Mouse (Mus musculus) layer of hippocampus, adult 18-20 months (tissue): ENCODE results near the gene Mt3. TPM values are rescaled to one million over a fixed set of nuclear protein-coding genes. Genes with fewer than 3 reads are reported as not detected.
A peak's percentile ranks its signal among the peaks of the same experiment; 100 is the strongest.
"Not testable (repeated sequence)": the region's sequence is repeated elsewhere in the genome, so short reads cannot be mapped to it uniquely, and the experiment has no call there.

Experiments
- DNase-seq, 2 experiments: peaks; one replicate each; pipeline ENCODE4 v3.0.0; 2022; ENCODE audit warnings: low spot score in 2 of 2
- long read RNA-seq: library from polyadenylated mRNA; stranded (forward); transcript quantifications from one replicate; pipeline ENCODE4 v2.0.0, GENCODE M21; 2021
- total RNA-seq, 2 experiments: library from RNA; stranded (reverse); gene quantifications; 2 replicates each; pipeline ENCODE4 v1.2.3; 2021

The Mt3 gene
- total RNA-seq: 1,000 to 10,000 TPM; 1,203 to 1,275 TPM
- long read RNA-seq, transcript Mt3-201 (3 exons, 536 nt): major isoform, 126 of 136 reads
- long read RNA-seq, partial matches to known transcripts: 1 of 136 reads
- long read RNA-seq, other reads (novel, unspliced or antisense): 6 of 136 reads

- DNase-seq: peak; percentile 80 to 93
Observed at GRCm38 (mm10) chr8:94152513-94153300, at the start of gene Mt3. Gene Mt3 (plus strand): TSS chr8:94152607.

DNA sequence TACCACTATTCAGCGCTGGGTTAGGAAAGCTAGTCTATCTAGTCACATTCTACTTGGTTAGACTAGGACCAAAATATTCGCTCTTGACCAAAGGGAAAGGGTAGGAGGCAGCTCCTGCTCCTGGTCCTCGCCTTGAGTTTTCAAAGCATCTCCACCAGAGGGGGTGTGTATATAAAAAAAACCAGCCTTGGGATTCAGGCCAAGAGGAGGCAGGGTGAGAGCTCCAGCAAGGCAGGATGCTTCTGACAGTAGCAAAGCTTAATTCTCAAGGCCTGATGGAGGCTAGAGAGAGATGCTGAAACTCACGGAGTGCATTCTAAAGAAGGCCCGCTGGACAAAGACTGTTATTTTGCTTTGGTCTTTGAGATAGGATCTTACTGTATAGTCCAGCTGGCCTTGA is 48.3 kb upstream of the Mt3 start:
- peak in 1 of 2 experiments; percentile 59 for DNase-seq

DNA sequence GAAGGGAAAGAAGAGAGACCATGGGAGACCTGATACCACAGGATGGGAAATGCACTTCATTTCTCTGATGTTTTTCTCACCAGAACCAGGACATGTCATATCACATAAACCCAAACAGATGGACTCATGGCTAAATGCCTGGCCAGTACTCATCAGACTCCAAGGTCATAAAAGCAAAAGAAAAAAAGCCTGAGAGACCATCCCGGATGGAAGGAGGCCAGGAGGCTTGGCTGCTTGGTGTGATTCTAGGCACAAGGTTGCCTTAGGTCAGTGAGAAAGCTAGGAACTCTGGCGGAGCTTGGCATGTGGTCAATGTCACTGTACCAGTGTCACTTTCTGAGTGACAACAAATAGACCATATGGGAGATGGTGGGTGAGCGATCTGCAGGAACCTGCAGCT is 44.5 kb upstream of the Mt3 start:
- no peak for DNase-seq

- no peak for DNase-seq
Observed at GRCm38 (mm10) chr8:94109396-94109795, 43.0 kb upstream of the Mt3 start.

DNA sequence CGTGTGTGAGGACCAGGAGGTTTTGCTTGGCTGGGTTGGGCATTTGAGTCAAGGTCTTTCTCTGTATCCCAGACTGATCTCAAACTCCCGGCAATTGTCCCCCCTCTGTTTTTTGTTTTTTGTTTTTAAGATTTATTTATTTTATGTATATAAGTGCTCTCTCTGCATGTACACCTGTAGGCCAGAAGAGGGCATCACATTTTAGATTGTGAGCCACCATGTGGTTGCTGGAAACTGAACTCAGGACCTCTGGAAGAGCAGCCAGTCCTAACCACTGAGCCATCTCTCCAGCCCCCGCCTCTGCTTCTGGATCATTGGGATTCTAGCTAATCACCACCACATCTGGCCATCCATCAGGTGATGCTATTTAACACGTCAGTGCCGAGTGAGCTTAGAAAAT is 42.6 kb upstream of the Mt3 start:
- no peak for DNase-seq

- peak in 1 of 2 experiments; percentile 32 for DNase-seq
Observed at GRCm38 (mm10) chr8:94110526-94111177, 41.8 kb upstream of the Mt3 start.

GRCm38 (mm10) chr8:94113435-94113834 is 39.0 kb upstream of the Mt3 start:
- DNase-seq: no peak

GRCm38 (mm10) chr8:94113972-94114371 is 38.4 kb upstream of the Mt3 start:
- no peak for DNase-seq

GRCm38 (mm10) chr8:94118776-94119430 is 33.5 kb upstream of the Mt3 start:
- peak; percentile 51 to 80 for DNase-seq

DNA sequence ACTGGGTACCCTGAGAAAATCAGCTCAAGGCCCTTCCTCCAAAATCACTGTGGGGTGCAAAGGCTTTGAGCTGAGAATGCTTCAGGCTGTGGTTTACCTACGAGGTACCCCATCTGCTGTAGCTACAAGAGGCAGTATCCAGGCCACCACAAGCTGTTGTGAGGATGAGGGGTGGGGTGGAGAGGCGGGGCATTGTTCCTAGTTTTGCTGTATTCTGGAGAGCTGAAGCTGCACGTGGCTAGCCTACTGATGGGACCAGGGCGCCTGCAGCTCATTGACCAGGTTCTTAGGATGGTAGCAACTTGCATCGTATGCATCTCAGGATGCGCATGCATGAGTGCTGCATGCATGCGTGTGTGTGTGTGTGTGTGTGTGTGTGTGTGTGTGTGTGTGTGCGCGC is 30.8 kb upstream of the Mt3 start:
- DNase-seq: peak in 1 of 2 experiments; percentile 32

DNA sequence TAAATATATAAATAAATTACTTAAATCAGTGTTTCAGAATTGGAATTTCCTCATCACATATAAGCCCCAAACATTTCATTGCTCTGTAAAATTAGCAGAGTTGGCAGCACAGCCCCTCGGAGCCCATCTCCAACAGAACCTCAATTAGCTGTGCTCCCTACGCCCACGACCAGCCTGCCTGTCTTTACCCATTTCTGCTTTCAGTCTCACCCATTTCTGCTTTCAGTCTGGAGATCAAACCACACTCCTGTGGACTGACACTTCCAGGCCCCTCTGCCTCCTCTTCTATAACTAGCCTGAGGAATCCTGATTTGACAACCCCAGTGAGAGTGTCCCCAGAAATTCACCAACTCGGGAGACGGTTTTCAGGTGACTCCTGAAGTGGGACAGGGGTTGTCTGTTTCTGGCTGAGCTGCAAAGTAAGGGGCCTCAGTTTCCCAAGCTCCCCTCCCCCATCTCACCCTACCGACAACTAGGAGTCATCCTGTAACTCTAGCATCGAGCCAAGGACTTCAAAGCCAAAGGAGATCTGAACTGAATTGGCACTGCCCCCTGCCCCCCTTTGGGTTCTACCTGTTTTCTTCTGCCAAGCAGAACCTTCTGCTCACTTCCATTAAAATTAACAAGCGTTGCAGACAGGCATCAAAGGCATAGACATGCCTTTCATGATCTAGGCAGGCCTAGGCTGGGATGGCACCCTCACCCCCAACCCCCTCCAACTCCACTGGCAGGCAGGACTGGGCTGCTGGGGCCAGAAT is 29.5 kb upstream of the Mt3 start:
- peak; percentile 57 to 78 for DNase-seq

GRCm38 (mm10) chr8:94127711-94128110 is 24.7 kb upstream of the Mt3 start:
- DNase-seq: no peak

DNA sequence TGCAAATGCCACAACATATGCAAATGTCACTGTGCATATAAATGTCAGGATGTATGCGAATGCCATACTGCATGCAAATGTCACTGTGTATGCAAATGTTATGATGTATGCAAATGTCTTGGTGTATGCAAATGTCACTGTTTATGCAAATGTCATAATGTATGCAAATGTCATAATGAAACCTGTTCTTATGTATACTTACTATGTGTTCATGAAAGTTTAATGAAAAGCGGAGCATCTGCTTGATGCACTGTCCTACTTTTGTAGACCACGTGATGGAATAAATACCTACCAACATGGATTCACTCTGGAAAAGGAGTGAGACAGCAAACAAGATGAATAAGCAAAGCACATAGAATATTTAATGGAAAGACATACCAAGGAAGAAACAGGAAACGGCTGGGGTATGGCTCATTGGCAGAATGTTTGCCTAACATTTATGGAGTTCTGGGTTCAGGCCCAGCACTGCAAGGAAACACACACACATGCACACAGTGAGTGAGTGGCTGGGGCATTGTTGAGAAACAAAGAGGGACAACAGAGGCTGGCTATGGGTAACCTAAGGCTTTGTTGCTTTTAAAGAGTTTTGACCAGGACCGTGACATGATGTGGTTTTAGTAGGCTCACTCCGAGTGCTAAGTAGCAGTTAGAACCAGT is 23.1 kb upstream of the Mt3 start:
- no peak for DNase-seq

GRCm38 (mm10) chr8:94130126-94130525 is 22.3 kb upstream of the Mt3 start:
- peak in 1 of 2 experiments; percentile 62 for DNase-seq

DNA sequence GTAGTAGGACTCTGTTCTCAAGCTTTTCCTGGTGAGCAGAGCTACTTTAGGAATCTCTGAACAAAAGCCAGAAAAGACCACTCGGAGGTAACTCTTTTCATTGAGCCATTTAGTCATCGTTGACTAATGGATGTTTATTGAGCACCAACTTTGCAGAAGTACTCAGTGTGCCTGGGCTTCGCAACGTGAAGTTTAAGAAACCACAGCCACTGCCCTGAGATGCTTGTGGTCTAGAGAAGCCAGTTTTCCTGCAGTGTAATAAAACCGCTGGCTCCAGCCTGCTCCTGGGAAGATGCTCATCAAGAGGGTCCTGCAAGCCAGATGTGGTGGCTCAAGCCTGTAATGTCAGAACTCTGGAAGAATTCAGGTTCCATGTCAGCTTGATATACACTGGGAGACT is 20.3 kb upstream of the Mt3 start:
- DNase-seq: no peak

DNA sequence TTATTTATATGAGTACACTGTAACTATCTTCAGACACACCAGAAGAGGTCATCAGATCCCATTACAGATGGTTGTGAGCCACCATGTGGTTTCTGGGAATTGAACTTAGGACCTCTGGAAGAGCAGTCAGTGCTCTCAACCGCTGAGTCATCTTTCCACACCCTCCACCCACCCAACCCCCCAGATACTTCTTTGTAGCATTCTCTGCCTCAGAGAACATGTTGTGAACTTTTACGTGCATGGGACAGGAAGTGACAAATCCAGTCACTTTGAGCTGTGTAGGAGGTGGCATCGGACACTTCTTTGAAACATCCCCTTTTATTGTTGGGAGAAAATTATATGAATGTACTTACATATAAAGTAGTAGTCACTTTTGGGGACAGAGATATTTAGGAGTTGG is 17.8 kb upstream of the Mt3 start:
- not testable (repeated sequence) for DNase-seq

- DNase-seq: no peak
Observed at GRCm38 (mm10) chr8:94135556-94135955, 16.9 kb upstream of the Mt3 start.

- no peak for DNase-seq
Observed at GRCm38 (mm10) chr8:94136192-94136591, 16.2 kb upstream of the Mt3 start.

DNA sequence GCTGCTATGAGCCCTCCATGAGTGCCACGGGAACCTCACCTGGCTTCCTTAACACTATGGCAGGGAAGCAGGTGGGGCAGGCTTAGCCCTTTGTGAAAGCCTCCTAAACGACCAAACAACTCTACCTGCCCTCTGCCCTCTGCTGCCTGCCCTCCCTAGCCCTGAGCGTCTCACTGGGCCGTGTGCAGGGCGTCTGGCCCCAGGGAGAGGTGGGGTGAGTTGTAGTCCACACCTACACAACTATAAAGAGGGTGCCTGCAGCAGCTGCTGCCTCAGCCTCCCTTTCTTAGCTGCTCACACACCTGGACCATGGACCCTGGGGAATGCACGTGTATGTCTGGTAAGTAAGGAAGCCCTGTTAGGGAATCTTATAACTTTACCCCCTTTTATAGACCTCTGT is 15.5 kb upstream of the Mt3 start, which contains the start of gene Mt4:
Mt4 (plus strand) TSS at position 265 of the 400 bp plus-strand sequence.
- no peak for DNase-seq

DNA sequence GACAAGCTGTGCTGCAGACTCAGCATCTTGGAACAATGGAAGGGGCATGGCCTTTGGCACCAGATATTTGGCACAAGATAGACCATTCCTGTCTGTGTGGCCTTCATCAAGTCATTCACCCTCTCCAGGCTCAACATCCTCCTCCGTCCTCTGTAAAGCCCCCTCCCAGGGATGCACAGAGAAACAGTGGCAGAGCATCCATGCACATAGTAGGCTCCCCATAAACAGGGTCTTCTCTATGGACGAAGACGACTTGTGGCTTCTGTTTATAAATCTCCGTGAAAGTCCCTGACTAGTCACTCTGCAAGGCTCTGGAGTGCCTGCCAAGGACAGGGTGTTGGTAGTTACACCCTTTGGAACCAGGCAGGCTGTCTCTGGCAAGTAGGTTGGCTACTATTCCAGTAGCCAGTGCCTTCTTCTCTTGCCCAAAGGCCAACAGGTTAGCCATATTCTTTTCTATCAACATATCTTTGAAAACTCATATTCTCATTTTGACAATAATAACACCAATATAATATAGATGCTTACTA is 12.1 kb upstream of the Mt3 start:
- DNase-seq: no peak
